ENCODE assay signal across 7 mouse cellular contexts in the genomic region with DNA sequence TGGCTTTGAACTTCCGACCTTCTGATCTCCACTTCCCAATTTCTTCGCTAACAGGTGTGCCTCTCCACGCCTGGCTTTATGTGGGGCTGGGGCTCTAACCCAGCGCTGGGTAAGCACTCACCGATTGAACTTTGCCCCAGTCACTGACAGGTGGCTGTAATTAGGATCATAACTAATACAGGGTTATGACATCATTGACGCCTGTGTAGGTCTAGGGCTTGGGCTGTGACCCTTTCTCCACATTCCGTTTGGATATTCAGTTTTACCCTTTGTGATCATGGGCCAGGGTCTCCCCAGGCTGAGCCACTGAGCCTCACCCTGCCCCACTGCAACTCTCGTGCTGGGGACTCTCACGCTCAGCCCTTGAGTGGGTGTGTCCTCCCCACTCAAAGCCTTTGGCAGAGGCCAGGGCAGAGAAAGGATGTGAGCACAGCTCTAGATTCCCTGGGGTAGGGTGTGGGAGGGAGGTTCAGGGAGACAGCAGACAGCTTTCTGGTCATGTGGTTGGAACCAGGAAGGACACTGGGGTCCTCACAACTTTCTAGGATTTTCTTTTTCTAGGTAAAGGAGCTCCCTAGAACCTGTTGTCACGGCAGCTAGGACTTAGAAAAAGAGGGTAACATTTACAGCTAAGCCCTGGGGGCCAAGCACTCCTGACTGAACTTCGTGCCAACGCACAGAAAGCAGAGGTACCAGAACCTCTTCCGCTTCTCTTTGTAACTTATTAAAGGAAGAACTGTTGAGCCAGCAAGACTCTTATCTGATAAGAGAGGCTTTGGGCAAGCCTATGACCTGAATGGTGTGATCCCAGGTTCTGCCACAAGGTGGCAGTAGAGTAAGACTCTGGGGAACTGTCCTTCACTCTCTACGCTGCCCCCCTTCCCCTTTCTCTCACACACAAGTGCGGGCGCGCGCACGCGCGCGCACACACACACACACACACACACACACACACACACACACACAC. TPM values are rescaled to one million over a fixed set of nuclear protein-coding genes. Genes with fewer than 3 reads are reported as not detected.
DNase-seq lines count a peak whose midpoint lies in the region; ATAC-seq lines count a peak whose summit lies in the region.

No protein-coding gene starts in this region.

- peak; percentile 82 for DNase-seq in adrenal gland, adult 2 months
- peak; percentile 88 for DNase-seq in embryo, embryonic 11 days
- peak; percentile 62 to 70 for DNase-seq in gastrocnemius, postnatal 36 days
- peak; percentile 84 for DNase-seq in left cerebral cortex, postnatal 4 days
- DNase-seq in skeletal muscle tissue, adult 2 months (ENCODE audit: low read depth, low spot score) = peak; percentile 68

- WGBS in intestine, embryonic 16.5 days = 27% methylated on average over 20 of the region's 22 CpGs
- 57% methylated on average over 14 of the region's 22 CpGs for WGBS in midbrain, embryonic 12.5 days

- H3K27me3 ChIP-seq in intestine, embryonic 16.5 days (replicated peaks; ENCODE audit: control insufficient read depth, insufficient read depth, low read length) = no peaks in the 10 kb centered on the region
- 0 out of 2 replicates have a peak, but pooled peaks cover 9% of the 10 kb centered on the region for H3K27me3 ChIP-seq in midbrain, embryonic 12.5 days

- no peaks in the 10 kb centered on the region for H3K4me1 ChIP-seq in intestine, embryonic 16.5 days (ENCODE audit: control insufficient read depth, insufficient read depth, low read length)
- peaks cover 3% of the 10 kb centered on the region; the same call in 1 of the 2 replicates for H3K4me1 ChIP-seq in midbrain, embryonic 12.5 days

- H3K4me2 ChIP-seq in intestine, embryonic 16.5 days (ENCODE audit: low read depth, low read length) = 0 out of 2 replicates have a peak overlapping the region, but pooled peaks have one; percentile 17
- peak overlapping the region; percentile 48 for H3K4me2 ChIP-seq in midbrain, embryonic 12.5 days (replicated peaks)

- peak overlapping the region; percentile 48 for H3K9ac ChIP-seq in intestine, embryonic 16.5 days (ENCODE audit: low read depth, low read length)
- H3K9ac ChIP-seq in midbrain, embryonic 12.5 days (replicated peaks) = no peak overlapping the region

- peak; percentile 92 for ATAC-seq in intestine, embryonic 16.5 days
- ATAC-seq in midbrain, embryonic 12.5 days (ENCODE audit: low FRiP score, low read depth) = 0 out of 2 replicates have a peak, but pooled peaks have one; percentile 63

- intact Hi-C loops in gastrocnemius, postnatal 36 days (cut with DNase I) = loop anchor here (5.0 kb wide), 1 partner anchor 59 kb away; no protein-coding TSS in a partner anchor
- intact Hi-C loops in left cerebral cortex, postnatal 4 days (cut with DNase I) = loop anchor here (5.0 kb wide), 1 partner anchor 339 kb away; no protein-coding TSS in a partner anchor

- no peaks in the 10 kb centered on the region for H3K9me3 ChIP-seq in intestine, embryonic 16.5 days (ENCODE audit: control insufficient read depth, low read length)
- no peaks in the 10 kb centered on the region for H3K9me3 ChIP-seq in midbrain, embryonic 12.5 days

- no peaks in the 10 kb centered on the region for H3K36me3 ChIP-seq in intestine, embryonic 16.5 days (ENCODE audit: control insufficient read depth, insufficient read depth, low read length)
- H3K36me3 ChIP-seq in midbrain, embryonic 12.5 days = no peaks in the 10 kb centered on the region

- no peak overlapping the region for H3K4me3 ChIP-seq in intestine, embryonic 16.5 days (ENCODE audit: low read length)
- H3K4me3 ChIP-seq in midbrain, embryonic 12.5 days = peak overlapping the region; percentile 23

- peak overlapping the region; percentile 95 for H3K27ac ChIP-seq in intestine, embryonic 16.5 days (ENCODE audit: low read length)
- no peak overlapping the region for H3K27ac ChIP-seq in midbrain, embryonic 12.5 days (replicated peaks)

RNA-seq across cellular contexts. Expression of a gene that starts 34.3 kb away (rescaled TPM):
- 1 to 10 TPM; 2.0 to 2.1 TPM for total RNA-seq in adrenal gland, adult 2 months (2021)
- polyA plus RNA-seq in adrenal gland, adult 2 months (2012; rRNA removed) = 0.90 and 1.5 TPM in 2 replicates
- under 1 TPM; 0.36 to 0.57 TPM for total RNA-seq in gastrocnemius, postnatal 36 days (2021)
- 45.1 and 53.5 TPM in 2 replicates for polyA plus RNA-seq in intestine, embryonic 16.5 days (2015; fragmentation: Nextera tagmentation; extraction: Ambion mirVana)
- 1 to 10 TPM; 7.6 to 8.2 TPM for total RNA-seq in left cerebral cortex, postnatal 4 days (2021)
- 70.1 and 71.6 TPM in 2 replicates for polyA plus RNA-seq in midbrain, embryonic 12.5 days (2016; fragmentation: Nextera tagmentation; extraction: Ambion mirVana)
